Mouse (Mus musculus) fibroblast of lung, adult 2 months (primary cell): ENCODE measurements around the gene Ms4a3.

Source experiments
- DNase-seq: peaks from one replicate; pipeline ENCODE4 v3.0.0-alpha.2; 2011; ENCODE audit warnings: low read depth

The Ms4a3 gene

DNA sequence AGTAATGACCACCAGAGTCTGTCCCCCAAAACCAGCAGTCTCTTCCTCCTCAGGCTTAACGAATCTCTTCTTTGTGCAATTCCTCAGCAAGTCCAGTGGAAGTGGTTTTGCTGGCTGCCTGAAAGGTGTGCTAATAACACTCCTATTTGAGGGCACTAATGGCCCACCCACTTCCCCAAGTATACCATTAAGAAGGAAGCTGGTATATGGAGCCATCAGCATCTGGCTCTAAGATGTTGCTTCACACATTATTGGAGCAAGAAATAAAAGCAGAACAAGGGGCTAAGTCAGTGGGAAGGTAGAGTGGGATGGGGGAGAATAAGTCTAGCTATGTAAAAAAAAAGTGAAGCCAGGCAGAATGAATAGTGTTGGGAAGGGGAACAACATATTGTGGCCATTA is at the start of gene Ms4a3:
Gene Ms4a3, minus strand, starts transcription at position 120 of the 400 bp plus-strand sequence.
- DNase-seq, result no peak

GRCm38 (mm10) chr19:11661562-11661961 is 20.9 kb upstream of the Ms4a3 start:
- DNase-seq, result no peak

GRCm38 (mm10) chr19:11660459-11660858 is 19.8 kb upstream of the Ms4a3 start, which contains the start of gene Oosp2:
Gene Oosp2, minus strand, starts transcription at chr19:11660559.
- no peak for DNase-seq

- no peak for DNase-seq
These were observed 18.5 kb upstream of the Ms4a3 start for GRCm38 (mm10) chr19:11659142-11659541.

DNA sequence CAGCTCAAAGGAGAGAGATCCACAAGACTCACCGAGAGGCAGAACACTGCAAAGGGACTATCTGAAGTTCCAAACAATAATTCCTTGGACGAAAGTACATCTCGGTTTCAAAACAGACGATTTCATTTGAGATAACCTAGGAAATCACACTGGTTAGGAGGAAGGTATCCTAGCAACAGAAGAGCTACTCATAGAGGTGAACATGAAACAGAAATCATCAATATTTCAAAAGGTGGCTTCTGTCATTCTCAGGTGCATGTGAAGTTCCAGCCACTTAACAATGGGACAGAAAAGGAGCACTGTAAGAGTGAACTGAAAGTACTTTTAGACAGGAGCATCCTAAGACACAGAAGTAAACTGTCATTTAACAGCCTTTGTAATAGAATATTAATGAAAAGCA is 8.9 kb upstream of the Ms4a3 start:
- no peak for DNase-seq

GRCm38 (mm10) chr19:11646166-11646565 is 5.5 kb upstream of the Ms4a3 start:
- DNase-seq, result no peak

- no peak for DNase-seq
These were observed 1.6 kb downstream of the Ms4a3 start for GRCm38 (mm10) chr19:11639038-11639437.

DNA sequence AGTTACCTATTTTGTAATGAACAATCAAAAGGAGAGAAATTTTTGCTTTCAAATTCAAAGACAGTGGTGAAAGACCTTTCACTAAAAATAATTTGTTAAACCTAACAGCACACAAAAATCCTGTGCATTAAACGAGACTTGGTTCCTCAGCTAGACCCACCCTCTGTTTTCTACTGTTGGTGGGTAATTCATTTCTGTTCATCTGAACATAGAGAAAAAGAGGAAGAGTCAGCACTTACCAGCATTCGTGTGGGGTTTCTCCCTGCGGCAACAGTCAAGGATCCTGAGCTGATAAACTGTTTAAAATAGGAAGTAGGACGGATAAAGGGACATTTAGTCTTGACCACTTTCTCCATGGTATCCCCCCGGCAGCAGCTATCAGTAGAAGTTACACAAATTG is 5.1 kb downstream of the Ms4a3 start:
- DNase-seq, result no peak

GRCm38 (mm10) chr19:11634330-11634729 is 6.3 kb downstream of the Ms4a3 start:
- DNase-seq, result no peak

GRCm38 (mm10) chr19:11633732-11634131 is 6.9 kb downstream of the Ms4a3 start:
- no peak for DNase-seq

DNA sequence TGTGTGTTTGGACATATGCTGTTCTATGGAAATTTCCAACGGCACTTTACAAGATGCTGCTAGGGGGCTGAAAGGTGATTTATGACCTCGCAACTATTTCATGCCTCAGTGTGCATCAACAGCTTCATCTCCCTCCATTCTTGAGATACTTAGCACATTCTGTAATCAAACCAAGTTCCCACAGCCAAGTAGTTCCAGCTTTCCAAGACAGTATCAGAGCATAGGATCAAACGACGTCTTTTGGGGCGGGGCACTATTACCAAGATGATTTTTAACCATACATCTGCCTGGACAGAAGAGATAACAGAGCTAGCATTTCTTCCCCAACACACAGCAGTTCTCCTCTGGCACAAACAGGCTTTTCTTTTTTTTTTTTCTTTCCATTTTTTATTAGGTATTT is 15.4 kb downstream of the Ms4a3 start:
- DNase-seq, result no peak

GRCm38 (mm10) chr19:11624800-11625199 is 15.9 kb downstream of the Ms4a3 start:
- no peak for DNase-seq

DNA sequence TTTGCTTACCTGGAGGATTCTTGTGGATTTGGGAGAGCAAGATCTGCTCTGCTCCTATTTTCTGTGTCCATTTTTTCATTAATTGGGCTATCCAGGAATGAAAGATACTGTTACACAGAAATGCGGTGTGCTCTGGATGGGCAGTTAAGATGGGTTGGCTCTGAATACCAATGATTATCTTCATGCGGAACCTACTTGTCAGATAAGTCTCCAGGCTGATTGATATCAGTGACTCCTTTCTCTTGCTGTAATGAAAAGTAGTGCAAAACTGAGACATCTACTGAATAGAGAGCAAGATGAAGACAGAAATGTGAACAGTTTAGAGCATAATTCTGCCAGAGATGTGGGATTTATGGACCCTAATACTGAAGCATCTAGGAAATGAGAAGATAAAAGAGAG is 17.1 kb downstream of the Ms4a3 start, which contains the start of gene Ms4a2:
Gene Ms4a2, minus strand, starts transcription at position 169 of the 400 bp plus-strand sequence.
- no peak for DNase-seq

DNA sequence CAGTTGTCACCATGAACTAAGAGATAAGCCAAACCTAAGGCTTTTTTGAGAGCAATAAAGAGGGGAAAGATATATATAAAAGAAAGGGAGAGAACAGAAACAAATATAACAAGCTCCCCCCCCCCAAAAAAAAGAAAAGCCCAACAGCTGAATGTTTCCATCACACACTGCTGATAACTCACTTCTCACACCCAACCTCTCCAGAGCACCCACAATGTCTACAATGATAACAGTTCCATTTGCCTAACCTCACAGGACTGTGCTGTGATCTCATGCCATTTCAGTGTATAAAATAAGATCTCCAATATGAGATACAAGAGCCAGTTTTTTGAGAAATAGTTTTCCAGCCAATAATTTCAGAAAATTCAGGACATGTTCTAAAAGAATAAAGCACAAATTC is 22.7 kb downstream of the Ms4a3 start:
- DNase-seq, result no peak

DNA sequence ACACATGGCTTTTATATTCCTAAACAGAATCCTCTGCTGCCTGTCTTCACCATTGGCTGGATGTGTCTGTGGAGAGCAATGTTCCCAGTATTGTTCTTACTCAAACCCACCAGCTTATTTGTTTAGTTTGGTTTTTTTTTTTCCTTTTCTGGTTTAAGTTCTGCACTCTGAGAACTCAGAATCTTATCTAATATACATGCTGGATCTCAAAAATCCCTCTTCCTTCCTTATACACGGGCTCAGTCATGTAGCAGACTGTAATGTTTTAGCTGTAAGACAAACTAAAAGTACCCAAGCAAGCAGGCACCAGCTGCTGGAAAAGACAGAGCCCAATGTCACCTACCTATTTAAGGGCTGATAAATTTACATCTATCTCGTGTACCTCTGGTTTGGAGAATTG is 25.8 kb downstream of the Ms4a3 start:
- DNase-seq, result no peak

DNA sequence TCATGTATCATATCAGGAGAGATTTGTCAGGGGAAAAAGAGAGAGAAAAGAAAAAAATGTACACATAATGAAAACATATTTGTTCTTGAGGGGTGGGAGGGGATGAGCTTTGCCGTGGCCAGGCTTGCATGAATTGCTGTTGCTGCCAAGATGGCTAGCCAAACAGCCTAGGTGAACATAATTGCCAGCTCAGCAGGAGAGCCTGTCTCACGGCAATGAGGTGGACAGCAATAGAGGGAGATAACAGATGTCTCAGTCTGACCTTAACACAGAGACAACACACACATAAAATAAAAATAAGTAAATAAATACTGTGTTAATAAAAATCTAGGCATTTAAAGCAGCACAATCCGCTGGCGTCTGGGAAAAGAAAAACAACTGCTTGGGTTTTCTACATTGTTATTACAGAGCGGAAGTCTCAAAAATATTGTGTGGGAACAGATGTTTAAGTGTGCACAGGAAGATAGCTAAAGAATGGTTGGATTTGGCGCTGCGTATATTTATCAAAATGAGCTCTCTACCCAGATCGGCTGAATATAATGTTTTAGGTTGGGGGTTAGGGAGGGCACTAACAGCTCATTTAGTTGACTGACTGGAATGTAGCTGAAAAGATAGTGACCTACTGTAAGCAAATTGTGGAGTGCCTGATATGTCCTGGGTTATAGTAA is 26.7 kb downstream of the Ms4a3 start:
- DNase-seq, result no peak

DNA sequence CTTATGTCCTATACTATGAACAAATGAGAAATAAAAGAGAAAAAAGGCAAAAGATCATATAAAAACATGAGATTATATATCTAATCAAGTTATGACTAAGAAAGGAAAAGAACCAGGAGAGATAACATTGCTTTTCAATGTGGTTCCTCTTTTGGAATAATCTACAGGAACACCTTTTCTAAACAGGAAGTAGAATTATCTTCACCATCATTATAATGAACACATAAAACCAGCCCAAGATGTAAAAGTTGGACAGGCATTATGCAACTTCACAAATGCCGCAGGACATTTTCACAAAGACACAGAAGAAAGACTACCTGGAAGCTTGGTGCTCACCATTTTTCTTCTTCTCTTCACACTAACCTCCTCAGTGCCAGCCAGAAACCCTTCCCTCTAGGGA is 27.6 kb downstream of the Ms4a3 start:
- no peak for DNase-seq

DNA sequence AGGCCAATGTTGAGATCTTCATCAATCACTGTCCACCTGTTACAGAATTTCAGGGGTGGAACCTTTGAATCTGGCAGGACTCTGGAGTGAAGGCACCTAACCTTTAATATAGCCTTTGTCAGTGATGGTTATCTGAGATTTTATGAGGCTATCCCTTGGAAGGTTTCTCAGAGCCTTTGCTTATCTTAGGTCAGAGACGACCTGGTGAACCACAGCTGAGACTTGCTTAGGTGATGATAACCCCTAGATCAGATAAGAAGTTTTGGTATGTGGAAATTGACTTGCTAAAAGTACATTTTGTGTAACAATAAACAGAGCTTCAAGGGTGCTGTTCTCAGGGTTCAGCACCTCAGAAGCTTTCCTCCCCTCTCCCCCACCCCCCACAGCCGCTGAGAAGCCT is 28.4 kb downstream of the Ms4a3 start:
- no peak for DNase-seq

DNA sequence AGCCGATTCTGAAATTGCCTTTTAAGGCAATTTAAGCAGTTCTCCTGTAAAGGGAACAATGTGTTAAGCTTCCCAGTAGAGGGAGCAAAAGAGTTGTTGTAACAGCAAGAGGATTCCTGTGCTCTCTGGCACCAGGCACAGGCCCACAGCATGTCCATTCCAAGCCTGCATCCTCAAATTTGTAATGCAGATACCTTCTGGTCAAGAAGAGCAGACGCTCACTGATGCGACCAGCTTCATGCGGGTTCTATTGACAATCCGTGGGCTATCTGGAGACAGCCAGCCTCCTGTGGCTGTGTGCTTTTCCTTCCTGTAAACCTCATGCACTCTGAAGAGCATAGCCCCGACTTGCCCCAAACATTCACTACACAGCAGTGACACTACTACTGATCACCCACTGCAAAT is 29.1 kb downstream of the Ms4a3 start:
- DNase-seq, result no peak

DNA sequence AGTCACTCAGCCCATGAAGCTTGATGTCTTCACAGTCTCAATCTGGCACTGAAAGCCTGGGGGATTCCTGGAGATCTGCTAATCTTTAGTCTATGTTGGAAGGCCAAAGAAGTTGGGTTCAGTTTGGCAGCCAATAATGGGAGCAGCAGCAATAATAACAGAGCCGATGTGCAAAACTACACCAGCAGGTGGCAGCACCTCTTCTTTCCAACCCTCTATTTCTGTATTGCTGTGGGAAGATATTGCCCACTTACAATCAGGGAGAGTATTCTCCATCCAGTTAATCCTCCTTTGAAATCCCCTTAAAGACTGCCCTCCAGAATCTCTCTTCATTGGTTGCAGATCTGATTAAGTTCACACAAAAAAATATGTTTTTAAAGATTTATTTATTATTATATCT is 32.5 kb downstream of the Ms4a3 start:
- no peak for DNase-seq

DNA sequence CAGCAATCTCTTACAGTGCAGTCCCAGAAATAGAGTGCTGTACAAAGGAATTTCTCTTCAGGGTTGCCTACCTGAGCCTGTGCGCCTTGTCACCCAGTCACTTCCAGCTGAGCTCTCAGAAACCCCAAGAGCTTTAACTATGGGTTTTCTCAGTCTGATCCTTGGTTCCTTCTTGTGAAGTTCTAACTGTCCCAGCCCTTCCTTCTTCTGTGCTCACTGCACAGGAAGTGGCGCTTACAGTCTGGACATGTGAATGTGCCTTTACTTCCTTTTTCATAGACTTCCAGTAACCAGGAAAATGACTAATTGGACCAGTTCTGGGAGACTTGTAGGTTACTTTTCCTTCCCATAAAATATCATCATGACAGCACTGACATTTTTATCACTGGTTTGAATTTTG is 36.0 kb downstream of the Ms4a3 start, which contains the start of gene Ms4a6d:
Gene Ms4a6d, minus strand, starts transcription at position 247 of the 400 bp plus-strand sequence.
- DNase-seq, result no peak

- no peak for DNase-seq
These were observed 38.6 kb downstream of the Ms4a3 start for GRCm38 (mm10) chr19:11602026-11602425.

DNA sequence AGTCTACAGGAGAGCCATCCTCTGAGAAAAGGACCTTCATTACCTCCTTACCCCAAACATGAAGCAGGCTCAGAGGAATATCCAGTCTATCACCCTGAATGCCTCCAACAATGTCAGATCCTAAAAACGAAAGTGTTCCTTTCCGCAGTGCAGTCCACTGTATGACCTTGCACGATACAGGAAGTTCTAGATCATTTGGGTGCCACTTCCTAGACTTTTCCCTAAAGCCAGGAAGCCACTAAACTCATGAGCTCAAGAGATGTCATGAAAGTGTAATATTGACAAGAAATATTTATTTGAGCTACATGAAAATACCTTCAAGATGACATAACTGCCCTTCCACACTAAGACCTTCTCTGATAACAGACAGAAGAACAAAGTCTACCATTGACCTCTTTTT is 39.3 kb downstream of the Ms4a3 start:
- no peak for DNase-seq

GRCm38 (mm10) chr19:11589891-11590449 is 50.7 kb downstream of the Ms4a3 start:
- no peak for DNase-seq
